Mouse (Mus musculus) splenic B cell, adult 2 months (primary cell): Measurements from ENCODE around the gene Rhbdd1.

Source experiments
- DNase-seq: peaks from one replicate; pipeline ENCODE4 v3.0.0-alpha.2; 2011; ENCODE audit warnings: low read depth, low spot score
- H3K27me3 ChIP-seq: 2 replicates; pipeline ENCODE4 v1.6.1; 2012; ENCODE audit warnings: mild to moderate bottlenecking, low read length, moderate library complexity, mixed read lengths; ENCODE audit not compliant: control insufficient read depth, poor library complexity, insufficient read depth, severe bottlenecking
- H3K36me3 ChIP-seq: 2 replicates; pipeline ENCODE4 v1.6.1; 2012; ENCODE audit warnings: mild to moderate bottlenecking, low read length, moderate library complexity, mixed read lengths; ENCODE audit not compliant: control insufficient read depth, poor library complexity, insufficient read depth, severe bottlenecking

The Rhbdd1 gene

GRCm38 (mm10) chr1:82486371-82486770 lies 170.1 kb downstream of the Rhbdd1 start:
- no peaks in the 10 kb centered on the region for H3K36me3 ChIP-seq
- no peaks in the 10 kb centered on the region for H3K27me3 ChIP-seq
- no peak for DNase-seq

- Histone ChIP-seq H3K36me3 (no peaks in the 10 kb centered on the region), H3K27me3 (no peaks in the 10 kb centered on the region)
- no peak for DNase-seq
Observed at GRCm38 (mm10) chr1:82491954-82492353, 175.7 kb downstream of the Rhbdd1 start.
